11 mouse cellular contexts compared by ENCODE assay signal in the genomic region with DNA sequence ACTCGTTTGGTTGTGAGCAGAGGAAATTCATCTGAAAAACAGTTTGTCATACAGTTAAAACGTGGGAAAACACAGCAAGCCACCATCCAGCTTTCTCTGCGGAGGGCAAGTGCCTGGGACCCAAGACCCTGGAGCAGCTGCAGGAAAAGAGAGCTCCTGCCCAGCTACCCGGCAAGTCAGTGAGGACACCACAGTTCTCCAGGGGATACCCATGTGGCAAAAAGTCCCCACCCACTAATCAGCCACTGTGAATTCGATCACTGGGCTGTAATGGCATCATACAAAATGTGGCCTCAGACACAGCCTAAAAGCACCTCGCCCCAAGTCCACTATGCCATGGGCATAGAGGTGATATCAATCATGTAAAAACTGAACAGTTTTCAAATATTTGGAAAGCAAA. TPM values are rescaled to one million over a fixed set of nuclear protein-coding genes. Genes with fewer than 3 reads are reported as not detected.
DNase-seq lines count a peak whose midpoint lies in the region; ATAC-seq lines count a peak whose summit lies in the region.
"Had no signal": no experiment of that assay in that cellular context is flagged by ENCODE, and none has a peak within 500 bp of the region (broad histone marks: within the 10 kb centered on the region; RNA-seq: fewer than 3 reads in every experiment).

No protein-coding gene starts in this region.

- H3K27ac ChIP-seq in liver, embryonic 11.5 days (ENCODE audit: low read depth, low read length), result no peak overlapping the region
- H3K27ac ChIP-seq in embryonic facial prominence, embryonic 12.5 days, result no peak overlapping the region
- H3K27ac ChIP-seq in neural tube, embryonic 13.5 days (replicated peaks), result no peak overlapping the region
- H3K27ac ChIP-seq: left cerebral cortex, adult 2 months had no signal

- ATAC-seq in liver, embryonic 11.5 days (replicated peaks; ENCODE audit: low FRiP score), result no peak
- no peak for ATAC-seq in embryonic facial prominence, embryonic 12.5 days (ENCODE audit: insufficient number of reproducible peaks, insufficient read depth, low FRiP score, low TSS enrichment)
- no peak for ATAC-seq in neural tube, embryonic 13.5 days (ENCODE audit: low read depth)
- ATAC-seq in megakaryocyte-erythroid progenitor cell, adult 5-6 weeks (replicated peaks; ENCODE audit: low FRiP score, low TSS enrichment, poor library complexity, severe bottlenecking), result no peak

- 76% methylated on average over 6 of the region's 6 CpGs for WGBS in liver, embryonic 11.5 days
- 78% methylated on average over 6 of the region's 6 CpGs for WGBS in embryonic facial prominence, embryonic 12.5 days
- 85% methylated on average over 6 of the region's 6 CpGs for WGBS in neural tube, embryonic 13.5 days

- peaks cover 2% of the 10 kb centered on the region; the same call in 1 of the 2 replicates for H3K4me1 ChIP-seq in liver, embryonic 11.5 days (replicated peaks; ENCODE audit: control insufficient read depth, insufficient read depth, low read length)
- H3K4me1 ChIP-seq in embryonic facial prominence, embryonic 12.5 days, result peaks cover 9% of the 10 kb centered on the region
- H3K4me1 ChIP-seq in neural tube, embryonic 13.5 days (replicated peaks), result peaks cover 15% of the 10 kb centered on the region

- H3K4me2 ChIP-seq in liver, embryonic 11.5 days, result peak overlapping the region; percentile 90
- H3K4me2 ChIP-seq in embryonic facial prominence, embryonic 12.5 days (replicated peaks), result peak overlapping the region; percentile 58
- peak overlapping the region; percentile 86 for H3K4me2 ChIP-seq in neural tube, embryonic 13.5 days

- no peaks in the 10 kb centered on the region for H3K9me3 ChIP-seq in liver, embryonic 11.5 days (ENCODE audit: control insufficient read depth, low read length)
- H3K9me3 ChIP-seq in embryonic facial prominence, embryonic 12.5 days, result no peaks in the 10 kb centered on the region
- no peaks in the 10 kb centered on the region for H3K9me3 ChIP-seq in neural tube, embryonic 13.5 days

- DNase-seq in liver, embryonic 11.5 days (ENCODE audit: low spot score), result peak; percentile 24
- no peak for DNase-seq in liver
- DNase-seq in induced T-regulatory cell, adult 2 months (ENCODE audit: low read depth), result peak; percentile 19
- no peak for DNase-seq in gastrocnemius, adult 18-20 months (ENCODE audit: low spot score)
- DNase-seq: gastrocnemius, postnatal 10 days had no signal

- H3K36me3 ChIP-seq in liver, embryonic 11.5 days (ENCODE audit: control insufficient read depth, insufficient read depth, low read length), result peaks cover 22% of the 10 kb centered on the region
- peaks cover 33% of the 10 kb centered on the region for H3K36me3 ChIP-seq in embryonic facial prominence, embryonic 12.5 days
- H3K36me3 ChIP-seq in neural tube, embryonic 13.5 days, result peaks cover 28% of the 10 kb centered on the region

- H3K9ac ChIP-seq in liver, embryonic 11.5 days (ENCODE audit: low read depth, low read length), result peak overlapping the region; percentile 95
- peak overlapping the region; percentile 38 for H3K9ac ChIP-seq in embryonic facial prominence, embryonic 12.5 days
- H3K9ac ChIP-seq in neural tube, embryonic 13.5 days, result no peak overlapping the region

- H3K27me3 ChIP-seq in liver, embryonic 11.5 days (replicated peaks; ENCODE audit: control insufficient read depth, insufficient read depth, low read length), result no peaks in the 10 kb centered on the region
- H3K27me3 ChIP-seq in embryonic facial prominence, embryonic 12.5 days, result no peaks in the 10 kb centered on the region
- H3K27me3 ChIP-seq in neural tube, embryonic 13.5 days, result no peaks in the 10 kb centered on the region

- peak overlapping the region; percentile 95 for H3K4me3 ChIP-seq in liver, embryonic 11.5 days (ENCODE audit: low read depth, low read length)
- peak overlapping the region; percentile 74; the same call in 1 of the 2 replicates for H3K4me3 ChIP-seq in embryonic facial prominence, embryonic 12.5 days
- no peak overlapping the region for H3K4me3 ChIP-seq in neural tube, embryonic 13.5 days
- H3K4me3 ChIP-seq: left cerebral cortex, adult 2 months had no signal

RNA-seq across cellular contexts. Expression of gene Tyms, which starts 1.7 kb away (rescaled TPM):
- polyA plus RNA-seq in liver, embryonic 11.5 days (2014; fragmentation: Nextera tagmentation; extraction: Ambion mirVana), result 344 and 357 TPM in 2 replicates
- 279 and 288 TPM in 2 replicates for polyA plus RNA-seq in embryonic facial prominence, embryonic 12.5 days (2016; fragmentation: Nextera tagmentation; extraction: Ambion mirVana)
- polyA plus RNA-seq in neural tube, embryonic 13.5 days (2015; fragmentation: Nextera tagmentation; extraction: Ambion mirVana), result 52.8 and 67.6 TPM in 2 replicates
- 1 to 10 TPM in 1 of 2 experiments, under 1 TPM in 1; 0.39 to 2.2 TPM for total RNA-seq in gastrocnemius, adult 18-20 months (2021)
- 86.1 and 88.4 TPM in 2 replicates for total RNA-seq in megakaryocyte-erythroid progenitor cell, adult 5-6 weeks (2014; fragmentation: Nextera tagmentation)
- total RNA-seq in megakaryocyte-erythroid progenitor cell, adult 5-6 weeks (2017), result 124 and 172 TPM in 2 replicates

RNA-seq across cellular contexts. Expression of gene Garem2, which starts 33.3 kb away (rescaled TPM):
- 0.18 and 0.35 TPM in 2 replicates for polyA plus RNA-seq in liver, embryonic 11.5 days (2014; fragmentation: Nextera tagmentation; extraction: Ambion mirVana)
- polyA plus RNA-seq in embryonic facial prominence, embryonic 12.5 days (2016; fragmentation: Nextera tagmentation; extraction: Ambion mirVana), result 2.1 and 3.1 TPM in 2 replicates
- 15.6 and 17.2 TPM in 2 replicates for polyA plus RNA-seq in neural tube, embryonic 13.5 days (2015; fragmentation: Nextera tagmentation; extraction: Ambion mirVana)
- not detected for total RNA-seq in gastrocnemius, adult 18-20 months (2021)
- not detected in 2 replicates for total RNA-seq in megakaryocyte-erythroid progenitor cell, adult 5-6 weeks (2014; fragmentation: Nextera tagmentation)
- total RNA-seq in megakaryocyte-erythroid progenitor cell, adult 5-6 weeks (2017), result 0.47 TPM in 1 of 2 replicates, not detected in the other
- total RNA-seq: neutrophil, adult 5-6 weeks had no signal

RNA-seq across cellular contexts. Expression of gene 3110082J24Rik, which starts 34.2 kb away (rescaled TPM):
- polyA plus RNA-seq in liver, embryonic 11.5 days (2014; fragmentation: Nextera tagmentation; extraction: Ambion mirVana), result not detected in 2 replicates
- 0.33 and 0.61 TPM in 2 replicates for polyA plus RNA-seq in embryonic facial prominence, embryonic 12.5 days (2016; fragmentation: Nextera tagmentation; extraction: Ambion mirVana)
- polyA plus RNA-seq in neural tube, embryonic 13.5 days (2015; fragmentation: Nextera tagmentation; extraction: Ambion mirVana), result 5.1 and 5.8 TPM in 2 replicates
- total RNA-seq in gastrocnemius, adult 18-20 months (2021), result not detected
- total RNA-seq in megakaryocyte-erythroid progenitor cell, adult 5-6 weeks (2014; fragmentation: Nextera tagmentation), result not detected in 2 replicates
- total RNA-seq in megakaryocyte-erythroid progenitor cell, adult 5-6 weeks (2017), result not detected in 2 replicates
- total RNA-seq: gastrocnemius, postnatal 10 days; neutrophil, adult 5-6 weeks had no signal
- polyA plus RNA-seq: testis, adult 2 months had no signal

RNA-seq across cellular contexts. Expression of gene Il6, which starts 58.8 kb away (rescaled TPM):
- polyA plus RNA-seq in liver, embryonic 11.5 days (2014; fragmentation: Nextera tagmentation; extraction: Ambion mirVana), result 0.30 TPM in 1 of 2 replicates, not detected in the other
- polyA plus RNA-seq in embryonic facial prominence, embryonic 12.5 days (2016; fragmentation: Nextera tagmentation; extraction: Ambion mirVana), result not detected in 2 replicates
- not detected in 2 replicates for polyA plus RNA-seq in neural tube, embryonic 13.5 days (2015; fragmentation: Nextera tagmentation; extraction: Ambion mirVana)
- total RNA-seq in gastrocnemius, adult 18-20 months (2021), result under 1 TPM in 1 of 2 experiments, not detected in 1; 0.39 TPM
- total RNA-seq in megakaryocyte-erythroid progenitor cell, adult 5-6 weeks (2014; fragmentation: Nextera tagmentation), result not detected in 2 replicates
- 1.2 and 2.0 TPM in 2 replicates for total RNA-seq in megakaryocyte-erythroid progenitor cell, adult 5-6 weeks (2017)
- total RNA-seq: left cerebral cortex, adult 2 months had no signal
- polyA plus RNA-seq: testis, adult 2 months had no signal

Comparison
In these comparisons a context has a peak if more than half of its experiments do, and no peak if none do; other contexts are left out.
1. DNase-seq: peak in liver, embryonic 11.5 days (single experiment) and induced T-regulatory cell, adult 2 months (single experiment); none in liver (single experiment) and gastrocnemius, adult 18-20 months (single experiment).
2. Peak in every context shown above with its lines, with median percentiles within 50 percentile points of each other: H3K4me2 ChIP-seq.